Mouse (Mus musculus): Measurements from ENCODE around the gene Prr5l. TPM values are rescaled to one million over a fixed set of nuclear protein-coding genes. Genes with fewer than 3 reads are reported as not detected.

The Prr5l gene
- polyA plus RNA-seq, 1 experiment from 2014 or later = 6.0 TPM

- no peaks in the 10 kb centered on the region for H3K36me3 ChIP-seq (replicated peaks; ENCODE audit: control insufficient read depth, insufficient read depth)
- H3K9me3 ChIP-seq (ENCODE audit: control insufficient read depth, low read length) = no peaks in the 10 kb centered on the region
- H3K9ac ChIP-seq = no peak overlapping the region
- H3K27ac ChIP-seq = no peak overlapping the region
- no peaks in the 10 kb centered on the region; the same call in 1 of the 2 replicates for H3K27me3 ChIP-seq (ENCODE audit: control insufficient read depth, insufficient read depth, low read length)
- no peak for DNase-seq (ENCODE audit: low spot score)
- no peak overlapping the region for H3K4me3 ChIP-seq (replicated peaks; ENCODE audit: low read length)
- no peak overlapping the region for H3K4me2 ChIP-seq (replicated peaks)
- ATAC-seq (ENCODE audit: low FRiP score) = no peak
- peaks cover 9% of the 10 kb centered on the region for H3K4me1 ChIP-seq (replicated peaks; ENCODE audit: control insufficient read depth, insufficient read depth, low read length)
- 64% methylated on average over 13 of the region's 13 CpGs for WGBS
These were observed 25.9 kb upstream of the Prr5l start for GRCm38 (mm10) chr2:101908773-101909172.

DNA sequence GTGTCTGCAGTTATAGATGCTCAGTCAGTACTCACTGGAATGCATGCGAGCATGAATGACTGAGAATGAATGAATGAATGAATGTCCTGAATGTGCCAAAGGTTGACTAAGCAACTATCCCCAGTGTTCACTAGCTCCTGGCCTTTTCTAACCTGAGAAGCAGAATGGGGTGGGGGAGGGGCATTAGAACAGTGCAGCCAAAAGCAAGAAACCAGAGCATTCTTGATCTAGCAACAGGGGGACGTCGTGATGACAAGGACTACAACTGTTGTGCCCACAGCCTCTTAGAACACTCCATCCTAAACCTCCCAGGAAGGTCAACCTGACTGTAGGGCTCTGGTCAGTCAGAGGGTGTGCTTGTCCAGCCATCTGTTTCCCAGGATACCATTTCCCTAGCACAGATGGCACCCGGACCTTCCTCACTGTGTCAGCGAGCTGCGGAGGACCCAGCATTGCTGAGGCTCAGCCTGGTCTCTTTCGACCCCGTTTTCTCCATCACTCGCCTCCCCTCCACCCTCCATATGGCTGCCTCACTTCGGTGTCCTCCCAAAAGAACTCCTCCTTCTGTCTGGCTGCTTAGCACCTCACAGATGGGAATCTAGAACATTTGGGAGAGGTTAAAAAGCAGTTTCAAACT is 24.7 kb upstream of the Prr5l start:
- DNase-seq (ENCODE audit: low spot score) (no peak), ATAC-seq (ENCODE audit: low FRiP score) (no peak)
- Histone ChIP-seq H3K9me3 (ENCODE audit: control insufficient read depth, low read length) (no peaks in the 10 kb centered on the region), H3K27me3 (ENCODE audit: control insufficient read depth, insufficient read depth, low read length) (no peaks in the 10 kb centered on the region; the same call in 1 of the 2 replicates), H3K4me2 (replicated peaks) (no peak overlapping the region), H3K9ac (no peak overlapping the region), H3K27ac (no peak overlapping the region), H3K36me3 (replicated peaks; ENCODE audit: control insufficient read depth, insufficient read depth) (no peaks in the 10 kb centered on the region), H3K4me3 (replicated peaks; ENCODE audit: low read length) (no peak overlapping the region), H3K4me1 (replicated peaks; ENCODE audit: control insufficient read depth, insufficient read depth, low read length) (peaks cover 9% of the 10 kb centered on the region)
- WGBS = 69% methylated on average over 10 of the region's 10 CpGs

DNA sequence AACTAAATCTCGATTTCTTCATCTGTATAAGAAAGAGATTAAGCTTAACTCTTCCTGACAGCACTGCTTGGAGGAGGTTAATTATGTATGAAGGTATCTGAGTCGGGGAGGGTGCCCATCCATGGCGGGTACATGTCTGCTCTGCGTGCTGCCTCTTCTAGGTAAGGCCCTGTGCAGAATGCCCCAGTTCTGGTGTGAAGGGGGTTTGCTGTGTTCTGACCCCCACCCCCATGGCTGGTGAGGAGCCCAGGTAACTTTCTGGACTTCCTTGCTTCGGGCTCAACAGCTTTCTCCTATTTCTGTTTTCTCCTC is 23.5 kb upstream of the Prr5l start:
- Histone ChIP-seq H3K36me3 (replicated peaks; ENCODE audit: control insufficient read depth, insufficient read depth) (no peaks in the 10 kb centered on the region; the same call in 1 of the 2 replicates), H3K27me3 (ENCODE audit: control insufficient read depth, insufficient read depth, low read length) (no peaks in the 10 kb centered on the region; the same call in 1 of the 2 replicates), H3K4me3 (replicated peaks; ENCODE audit: low read length) (no peak overlapping the region), H3K4me1 (replicated peaks; ENCODE audit: control insufficient read depth, insufficient read depth, low read length) (peaks cover 9% of the 10 kb centered on the region), H3K9ac (peak overlapping the region; percentile 52), H3K4me2 (replicated peaks) (0 out of 2 replicates have a peak overlapping the region, but pooled peaks have one; percentile 38), H3K9me3 (ENCODE audit: control insufficient read depth, low read length) (no peaks in the 10 kb centered on the region), H3K27ac (peak overlapping the region; percentile 44; the same call in 1 of the 2 replicates)
- DNase-seq (ENCODE audit: low spot score) (no peak), ATAC-seq (ENCODE audit: low FRiP score) (peak; percentile 29; the same call in 1 of the 2 replicates)
- WGBS = 46% methylated on average over 5 of the region's 5 CpGs

- DNase-seq (ENCODE audit: low spot score) (peak; percentile 94), ATAC-seq (ENCODE audit: low FRiP score) (peak; percentile 64)
- Histone ChIP-seq H3K4me1 (replicated peaks; ENCODE audit: control insufficient read depth, insufficient read depth, low read length) (peaks cover 9% of the 10 kb centered on the region), H3K27ac (peak overlapping the region; percentile 54), H3K4me3 (replicated peaks; ENCODE audit: low read length) (no peak overlapping the region), H3K27me3 (ENCODE audit: control insufficient read depth, insufficient read depth, low read length) (no peaks in the 10 kb centered on the region; the same call in 1 of the 2 replicates), H3K9ac (peak overlapping the region; percentile 52), H3K9me3 (ENCODE audit: control insufficient read depth, low read length) (no peaks in the 10 kb centered on the region), H3K4me2 (replicated peaks) (peak overlapping the region; percentile 38), H3K36me3 (replicated peaks; ENCODE audit: control insufficient read depth, insufficient read depth) (peaks cover 5% of the 10 kb centered on the region)
- 17% methylated on average over 21 of the region's 21 CpGs for WGBS
These were observed 22.9 kb upstream of the Prr5l start for GRCm38 (mm10) chr2:101905534-101906378.

GRCm38 (mm10) chr2:101902196-101902595 is 19.4 kb upstream of the Prr5l start:
- Histone ChIP-seq H3K27ac (peak overlapping the region; percentile 7; the same call in 1 of the 2 replicates), H3K4me2 (replicated peaks) (no peak overlapping the region), H3K4me1 (replicated peaks; ENCODE audit: control insufficient read depth, insufficient read depth, low read length) (peaks cover 9% of the 10 kb centered on the region), H3K9me3 (ENCODE audit: control insufficient read depth, low read length) (no peaks in the 10 kb centered on the region), H3K4me3 (replicated peaks; ENCODE audit: low read length) (no peak overlapping the region), H3K27me3 (ENCODE audit: control insufficient read depth, insufficient read depth, low read length) (no peaks in the 10 kb centered on the region), H3K36me3 (replicated peaks; ENCODE audit: control insufficient read depth, insufficient read depth) (peaks cover 16% of the 10 kb centered on the region), H3K9ac (no peak overlapping the region)
- 73% methylated on average over 4 of the region's 4 CpGs for WGBS
- DNase-seq (ENCODE audit: low spot score) = no peak
- ATAC-seq (ENCODE audit: low FRiP score) = no peak

- Histone ChIP-seq H3K27ac (no peak overlapping the region), H3K9ac (no peak overlapping the region), H3K9me3 (ENCODE audit: control insufficient read depth, low read length) (no peaks in the 10 kb centered on the region), H3K27me3 (ENCODE audit: control insufficient read depth, insufficient read depth, low read length) (no peaks in the 10 kb centered on the region), H3K4me3 (replicated peaks; ENCODE audit: low read length) (no peak overlapping the region), H3K4me1 (replicated peaks; ENCODE audit: control insufficient read depth, insufficient read depth, low read length) (0 out of 2 replicates have a peak, but pooled peaks cover 8% of the 10 kb centered on the region), H3K36me3 (replicated peaks; ENCODE audit: control insufficient read depth, insufficient read depth) (peaks cover 25% of the 10 kb centered on the region), H3K4me2 (replicated peaks) (no peak overlapping the region)
- DNase-seq (ENCODE audit: low spot score) = no peak
- 59% methylated on average over 10 of the region's 10 CpGs for WGBS
- no peak for ATAC-seq (ENCODE audit: low FRiP score)
These were observed 13.8 kb upstream of the Prr5l start for GRCm38 (mm10) chr2:101896425-101897204.

DNA sequence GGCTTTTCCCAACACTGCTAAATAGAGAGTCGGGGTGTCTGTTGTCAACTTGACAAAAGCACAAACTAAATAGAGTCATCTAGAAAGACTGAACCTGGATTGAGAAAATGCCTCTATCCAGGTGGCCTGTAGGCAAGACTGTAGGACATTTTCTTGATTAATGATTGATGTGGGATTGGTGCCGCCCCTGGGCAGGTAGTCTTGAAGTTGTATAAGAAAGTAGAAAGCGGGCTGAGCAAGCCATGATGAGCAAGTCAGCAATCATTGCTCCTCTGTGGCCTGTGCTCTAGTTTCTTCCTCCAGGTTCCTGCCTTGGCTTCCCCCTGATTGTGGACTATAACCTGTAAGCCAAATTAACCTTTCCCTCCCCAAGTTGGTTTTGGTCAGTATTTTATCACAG is 11.3 kb upstream of the Prr5l start:
- Histone ChIP-seq H3K27me3 (ENCODE audit: control insufficient read depth, insufficient read depth, low read length) (no peaks in the 10 kb centered on the region), H3K27ac (no peak overlapping the region), H3K4me1 (replicated peaks; ENCODE audit: control insufficient read depth, insufficient read depth, low read length) (peaks cover 8% of the 10 kb centered on the region; the same call in 1 of the 2 replicates), H3K4me3 (replicated peaks; ENCODE audit: low read length) (no peak overlapping the region), H3K9me3 (ENCODE audit: control insufficient read depth, low read length) (no peaks in the 10 kb centered on the region), H3K36me3 (replicated peaks; ENCODE audit: control insufficient read depth, insufficient read depth) (peaks cover 11% of the 10 kb centered on the region), H3K4me2 (replicated peaks) (no peak overlapping the region), H3K9ac (no peak overlapping the region)
- WGBS = 93% methylated on average over 3 of the region's 3 CpGs
- DNase-seq (ENCODE audit: low spot score) (no peak), ATAC-seq (ENCODE audit: low FRiP score) (no peak)

- 22% methylated on average over 7 of the region's 7 CpGs for WGBS
- H3K36me3 ChIP-seq (replicated peaks; ENCODE audit: control insufficient read depth, insufficient read depth) = no peaks in the 10 kb centered on the region
- H3K9ac ChIP-seq = no peak overlapping the region
- no peaks in the 10 kb centered on the region for H3K27me3 ChIP-seq (ENCODE audit: control insufficient read depth, insufficient read depth, low read length)
- H3K27ac ChIP-seq = peak overlapping the region; percentile 67
- H3K4me2 ChIP-seq (replicated peaks) = no peak overlapping the region
- no peaks in the 10 kb centered on the region for H3K9me3 ChIP-seq (ENCODE audit: control insufficient read depth, low read length)
- no peak overlapping the region for H3K4me3 ChIP-seq (replicated peaks; ENCODE audit: low read length)
- ATAC-seq (ENCODE audit: low FRiP score) (peak; percentile 55; the same call in 1 of the 2 replicates), DNase-seq (ENCODE audit: low spot score) (peak; percentile 39)
- H3K4me1 ChIP-seq (replicated peaks; ENCODE audit: control insufficient read depth, insufficient read depth, low read length) = peaks cover 11% of the 10 kb centered on the region
These were observed 8.3 kb upstream of the Prr5l start for GRCm38 (mm10) chr2:101891143-101891542.

DNA sequence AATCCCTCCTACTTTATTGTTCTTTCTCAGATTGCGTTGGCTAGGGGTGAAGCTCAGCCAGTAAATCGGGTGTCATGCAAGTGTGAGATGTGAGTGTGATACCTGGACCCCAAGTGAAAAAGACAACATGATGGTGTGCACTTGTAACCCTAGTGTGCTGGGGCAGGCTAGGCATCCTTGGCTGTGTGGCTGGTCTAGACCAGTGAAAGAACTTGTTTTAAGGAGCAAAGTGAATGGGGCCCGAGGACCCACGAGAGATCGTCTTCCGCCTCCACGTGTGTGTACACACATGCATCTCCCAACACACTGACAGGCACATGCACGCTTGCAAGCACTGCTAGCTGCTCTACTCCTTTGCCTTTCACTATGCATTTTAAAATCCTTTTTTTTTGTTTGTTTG is 6.1 kb upstream of the Prr5l start:
- no peak for DNase-seq (ENCODE audit: low spot score)
- H3K9me3 ChIP-seq (ENCODE audit: control insufficient read depth, low read length) = no peaks in the 10 kb centered on the region
- H3K4me3 ChIP-seq (replicated peaks; ENCODE audit: low read length) = no peak overlapping the region
- WGBS = 95% methylated on average over 8 of the region's 8 CpGs
- ATAC-seq (ENCODE audit: low FRiP score) = no peak
- no peak overlapping the region for H3K27ac ChIP-seq
- no peaks in the 10 kb centered on the region for H3K36me3 ChIP-seq (replicated peaks; ENCODE audit: control insufficient read depth, insufficient read depth)
- H3K4me2 ChIP-seq (replicated peaks) = no peak overlapping the region
- no peak overlapping the region for H3K9ac ChIP-seq
- no peaks in the 10 kb centered on the region for H3K27me3 ChIP-seq (ENCODE audit: control insufficient read depth, insufficient read depth, low read length)
- peaks cover 9% of the 10 kb centered on the region for H3K4me1 ChIP-seq (replicated peaks; ENCODE audit: control insufficient read depth, insufficient read depth, low read length)

All from hindbrain, embryonic 14.5 days (tissue).